Mouse (Mus musculus): ENCODE results near the gene Fam240b. TPM values are rescaled to one million over a fixed set of nuclear protein-coding genes. Genes with fewer than 3 reads are reported as not detected.

Fam240b gene
- not detected in 2 replicates for polyA plus RNA-seq (2014; fragmentation: Nextera tagmentation; extraction: Ambion mirVana)

DNA sequence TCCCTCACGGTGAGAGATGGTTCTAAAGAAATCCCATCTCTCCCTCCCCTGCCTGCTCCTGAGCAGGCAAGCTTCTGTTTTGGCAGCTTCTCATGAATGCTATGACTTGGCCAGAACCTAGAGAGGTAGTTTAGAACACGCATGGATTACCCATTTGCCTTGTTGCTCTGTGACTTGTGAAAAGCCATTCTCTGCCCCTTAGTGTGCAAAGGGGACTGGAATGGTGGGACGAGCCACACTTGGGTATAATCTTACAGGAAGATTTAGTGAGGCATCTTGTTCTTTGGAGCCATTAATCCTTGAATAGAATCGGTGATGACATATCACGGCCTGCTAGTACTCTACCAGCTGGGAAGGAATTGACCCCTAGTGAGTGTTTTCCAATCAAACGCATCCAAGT, at the start of gene Fam240b:
TSS of gene Fam240b (minus strand) at position 101 of the 400 bp plus-strand sequence.
- peak; percentile 6; the same call in 1 of the 2 replicates for ATAC-seq (ENCODE audit: low FRiP score, low TSS enrichment)
- H3K9me3 ChIP-seq (ENCODE audit: control insufficient read depth, low read length), result no peaks in the 10 kb centered on the region
- WGBS, result 68% methylated on average over 6 of the region's 6 CpGs
- no peak within 1 kb of the TSS for H3K4me3 ChIP-seq (ENCODE audit: low read length)
- H3K4me2 ChIP-seq (replicated peaks; ENCODE audit: low read depth, low read length), result no peak within 1 kb of the TSS
- H3K27me3 ChIP-seq (ENCODE audit: control insufficient read depth, insufficient read depth, low read length), result no peaks in the 10 kb centered on the region
- H3K36me3 ChIP-seq (ENCODE audit: control insufficient read depth, insufficient read depth, low read length), result no peaks in the 10 kb centered on the region
- H3K9ac ChIP-seq (ENCODE audit: low read depth, low read length), result no peak within 1 kb of the TSS
- H3K27ac ChIP-seq (ENCODE audit: low read depth, low read length), result no peak within 1 kb of the TSS
- H3K4me1 ChIP-seq (ENCODE audit: control insufficient read depth, insufficient read depth, low read length), result no peaks in the 10 kb centered on the region

DNA sequence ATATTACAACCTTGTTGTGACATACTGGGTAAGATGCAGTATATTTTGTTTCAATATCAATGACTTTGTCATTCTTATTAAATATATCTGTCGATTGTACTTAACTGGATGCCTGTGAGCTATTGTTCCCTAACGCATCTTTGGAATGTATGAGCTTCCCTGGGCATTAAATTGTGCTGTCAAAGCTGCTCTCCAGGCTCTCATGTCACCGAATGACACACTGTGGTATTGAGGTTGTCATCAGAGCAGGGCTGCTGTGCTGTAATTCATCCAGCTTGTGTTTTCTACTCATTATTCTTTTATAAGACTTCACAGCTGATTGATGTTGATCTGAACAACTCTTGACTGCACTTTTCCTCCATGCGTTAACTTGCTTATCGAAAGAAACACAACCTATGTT, 32.5 kb upstream of the Fam240b start:
- H3K4me1 ChIP-seq (ENCODE audit: control insufficient read depth, insufficient read depth, low read length), result no peaks in the 10 kb centered on the region
- no peak overlapping the region for H3K4me3 ChIP-seq (ENCODE audit: low read length)
- H3K9ac ChIP-seq (ENCODE audit: low read depth, low read length), result no peak overlapping the region
- no peak overlapping the region for H3K4me2 ChIP-seq (replicated peaks; ENCODE audit: low read depth, low read length)
- ATAC-seq (ENCODE audit: low FRiP score, low TSS enrichment), result no peak
- no peaks in the 10 kb centered on the region for H3K9me3 ChIP-seq (ENCODE audit: control insufficient read depth, low read length)
- 58% methylated on average over 5 of the region's 5 CpGs for WGBS
- H3K36me3 ChIP-seq (ENCODE audit: control insufficient read depth, insufficient read depth, low read length), result no peaks in the 10 kb centered on the region
- no peak overlapping the region for H3K27ac ChIP-seq (ENCODE audit: low read depth, low read length)
- no peaks in the 10 kb centered on the region for H3K27me3 ChIP-seq (ENCODE audit: control insufficient read depth, insufficient read depth, low read length)

DNA sequence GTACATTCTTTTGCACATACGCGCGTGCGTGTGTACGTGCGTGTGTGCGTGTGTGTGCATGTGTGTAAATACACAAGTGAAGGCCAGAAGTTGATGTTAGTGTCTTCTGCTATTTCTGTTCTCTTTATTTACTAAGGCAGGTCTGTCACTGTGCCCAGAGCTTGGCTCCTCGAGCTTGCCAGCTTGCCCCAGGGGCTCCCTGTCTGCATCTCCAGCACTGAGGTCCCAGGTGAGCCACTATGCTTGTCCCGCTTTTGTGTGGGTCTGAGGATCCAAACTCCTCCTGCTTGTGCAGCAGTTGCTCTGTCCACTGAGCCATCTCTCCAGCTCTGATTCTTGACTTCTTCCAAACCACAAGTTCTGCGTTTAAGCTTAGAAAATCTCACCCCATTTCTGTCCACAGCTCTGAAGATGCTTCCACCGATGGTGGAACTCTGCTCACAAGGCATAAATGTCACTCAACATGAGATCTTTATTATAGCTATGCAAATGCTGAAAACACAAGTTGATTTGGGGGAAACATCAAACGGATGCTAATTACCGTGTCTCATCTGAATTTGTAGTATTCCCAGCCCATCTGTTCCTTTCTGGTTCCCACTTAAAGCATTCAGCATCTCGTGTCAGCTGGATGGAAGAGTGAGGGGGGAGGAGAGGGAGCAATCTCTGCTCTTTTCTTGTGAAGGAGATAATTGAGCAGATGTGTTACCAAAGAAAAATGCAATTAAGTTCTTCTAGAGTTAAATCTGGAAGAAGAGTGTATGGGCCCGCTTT, 29.1 kb upstream of the Fam240b start:
- Histone ChIP-seq H3K27ac (ENCODE audit: low read depth, low read length) (no peak overlapping the region), H3K27me3 (ENCODE audit: control insufficient read depth, insufficient read depth, low read length) (no peaks in the 10 kb centered on the region), H3K36me3 (ENCODE audit: control insufficient read depth, insufficient read depth, low read length) (no peaks in the 10 kb centered on the region), H3K9ac (ENCODE audit: low read depth, low read length) (no peak overlapping the region), H3K9me3 (ENCODE audit: control insufficient read depth, low read length) (no peaks in the 10 kb centered on the region), H3K4me2 (replicated peaks; ENCODE audit: low read depth, low read length) (no peak overlapping the region), H3K4me3 (ENCODE audit: low read length) (no peak overlapping the region), H3K4me1 (ENCODE audit: control insufficient read depth, insufficient read depth, low read length) (no peaks in the 10 kb centered on the region)
- ATAC-seq (ENCODE audit: low FRiP score, low TSS enrichment), result no peak
- WGBS, result 83% methylated on average over 15 of the region's 15 CpGs

DNA sequence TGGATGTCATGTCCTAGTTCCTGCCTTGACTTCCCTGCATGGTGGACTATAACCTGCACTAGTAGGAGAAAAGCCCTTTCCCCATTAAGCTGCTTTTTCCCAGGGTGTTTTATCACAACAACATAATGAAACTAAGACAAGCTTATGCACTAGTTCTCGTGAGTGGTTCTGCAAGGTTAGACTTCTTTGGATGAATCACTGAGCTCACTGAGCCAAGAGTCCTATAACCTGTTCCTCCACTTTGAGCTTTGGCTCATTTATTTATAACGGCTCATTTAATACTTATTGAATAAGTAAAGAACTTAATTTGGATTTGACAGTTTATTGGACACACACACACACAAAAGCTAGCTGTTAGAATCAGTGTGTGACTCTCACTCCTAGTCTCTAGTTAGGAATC, 16.7 kb upstream of the Fam240b start:
- WGBS, result 71% methylated on average over 2 of the region's 2 CpGs
- no peaks in the 10 kb centered on the region for H3K27me3 ChIP-seq (ENCODE audit: control insufficient read depth, insufficient read depth, low read length)
- no peaks in the 10 kb centered on the region for H3K9me3 ChIP-seq (ENCODE audit: control insufficient read depth, low read length)
- no peak overlapping the region for H3K4me3 ChIP-seq (ENCODE audit: low read length)
- ATAC-seq (ENCODE audit: low FRiP score, low TSS enrichment), result 0 out of 2 replicates have a peak, but pooled peaks have one; percentile 28
- H3K4me2 ChIP-seq (replicated peaks; ENCODE audit: low read depth, low read length), result no peak overlapping the region
- H3K4me1 ChIP-seq (ENCODE audit: control insufficient read depth, insufficient read depth, low read length), result no peaks in the 10 kb centered on the region
- no peak overlapping the region for H3K27ac ChIP-seq (ENCODE audit: low read depth, low read length)
- H3K36me3 ChIP-seq (ENCODE audit: control insufficient read depth, insufficient read depth, low read length), result no peaks in the 10 kb centered on the region
- H3K9ac ChIP-seq (ENCODE audit: low read depth, low read length), result no peak overlapping the region

DNA sequence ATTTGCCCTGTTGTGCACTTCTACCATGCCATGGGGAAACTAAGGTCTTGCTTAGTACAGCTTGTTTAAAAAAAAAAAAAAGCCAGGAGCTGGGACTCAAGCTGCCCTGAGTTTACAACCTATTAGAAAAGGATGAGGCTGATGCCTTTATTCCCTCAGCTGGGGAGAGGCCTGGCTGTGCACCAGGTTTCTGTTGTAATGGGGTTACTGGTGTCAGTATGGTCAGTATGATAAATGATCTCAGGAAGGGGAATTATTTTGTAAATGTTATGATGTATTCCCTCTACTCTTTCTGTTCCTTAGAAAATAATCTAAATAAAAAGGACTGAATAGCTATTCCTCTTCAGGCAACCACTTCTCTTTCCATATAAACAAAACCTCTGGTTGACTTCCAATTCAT, 14.0 kb upstream of the Fam240b start:
- no peaks in the 10 kb centered on the region for H3K36me3 ChIP-seq (ENCODE audit: control insufficient read depth, insufficient read depth, low read length)
- no peak for ATAC-seq (ENCODE audit: low FRiP score, low TSS enrichment)

DNA sequence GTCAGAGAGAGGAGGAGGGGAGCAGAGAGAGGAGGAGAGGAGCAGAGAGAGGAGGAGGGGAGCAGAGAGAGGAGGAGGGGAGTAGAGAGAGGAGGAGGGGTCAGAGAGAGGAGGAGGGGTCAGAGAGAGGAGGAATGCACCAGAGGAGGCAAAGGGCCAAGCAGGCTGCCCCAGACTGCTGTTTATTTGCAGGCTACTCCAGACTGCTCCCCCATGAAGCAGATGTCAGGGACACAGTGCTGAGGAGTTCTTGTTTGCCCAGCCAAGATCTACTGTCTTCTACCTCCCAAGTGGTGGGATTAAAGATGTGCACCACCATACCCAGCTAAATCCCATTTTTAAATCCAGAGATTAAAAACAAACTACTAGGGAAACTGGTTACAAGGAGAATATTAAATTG, 9.8 kb upstream of the Fam240b start:
- Histone ChIP-seq H3K4me2 (replicated peaks; ENCODE audit: low read depth, low read length) (no peak overlapping the region), H3K27me3 (ENCODE audit: control insufficient read depth, insufficient read depth, low read length) (no peaks in the 10 kb centered on the region), H3K27ac (ENCODE audit: low read depth, low read length) (no peak overlapping the region), H3K4me1 (ENCODE audit: control insufficient read depth, insufficient read depth, low read length) (no peaks in the 10 kb centered on the region), H3K4me3 (ENCODE audit: low read length) (no peak overlapping the region), H3K36me3 (ENCODE audit: control insufficient read depth, insufficient read depth, low read length) (no peaks in the 10 kb centered on the region), H3K9ac (ENCODE audit: low read depth, low read length) (no peak overlapping the region), H3K9me3 (ENCODE audit: control insufficient read depth, low read length) (no peaks in the 10 kb centered on the region)
- ATAC-seq (ENCODE audit: low FRiP score, low TSS enrichment), result no peak

More for the DNA sequence above, 14.0 kb upstream of the Fam240b start:
- H3K9ac ChIP-seq (ENCODE audit: low read depth, low read length), result no peak overlapping the region
- no peaks in the 10 kb centered on the region for H3K4me1 ChIP-seq (ENCODE audit: control insufficient read depth, insufficient read depth, low read length)
- no peak overlapping the region for H3K4me2 ChIP-seq (replicated peaks; ENCODE audit: low read depth, low read length)
- H3K4me3 ChIP-seq (ENCODE audit: low read length), result no peak overlapping the region
- H3K27ac ChIP-seq (ENCODE audit: low read depth, low read length), result no peak overlapping the region
- no peaks in the 10 kb centered on the region for H3K27me3 ChIP-seq (ENCODE audit: control insufficient read depth, insufficient read depth, low read length)
- no peaks in the 10 kb centered on the region for H3K9me3 ChIP-seq (ENCODE audit: control insufficient read depth, low read length)

DNA sequence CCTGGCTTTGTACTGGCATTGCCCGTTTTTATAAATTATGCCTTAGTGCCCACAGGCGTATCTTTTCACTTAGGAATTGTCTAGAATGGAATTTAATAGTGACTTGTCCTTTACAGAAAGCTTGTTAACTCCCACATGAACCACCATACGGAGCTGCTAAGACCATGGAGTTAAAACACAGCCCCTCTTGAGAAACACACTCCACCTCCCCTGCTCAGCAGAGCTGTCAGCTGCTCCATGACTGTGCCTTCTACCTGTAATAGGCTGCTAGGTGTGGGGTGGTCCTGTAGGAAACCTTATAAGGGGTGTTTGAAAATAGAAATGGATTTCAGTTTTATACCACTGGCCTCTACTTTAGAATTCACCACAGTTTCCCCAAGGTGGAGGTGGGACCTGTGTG, 5.2 kb upstream of the Fam240b start:
- no peak overlapping the region for H3K4me3 ChIP-seq (ENCODE audit: low read length)
- no peaks in the 10 kb centered on the region for H3K4me1 ChIP-seq (ENCODE audit: control insufficient read depth, insufficient read depth, low read length)
- no peaks in the 10 kb centered on the region for H3K27me3 ChIP-seq (ENCODE audit: control insufficient read depth, insufficient read depth, low read length)
- no peaks in the 10 kb centered on the region for H3K9me3 ChIP-seq (ENCODE audit: control insufficient read depth, low read length)
- 59% methylated on average over 3 of the region's 3 CpGs for WGBS
- no peaks in the 10 kb centered on the region for H3K36me3 ChIP-seq (ENCODE audit: control insufficient read depth, insufficient read depth, low read length)
- H3K4me2 ChIP-seq (replicated peaks; ENCODE audit: low read depth, low read length), result no peak overlapping the region
- ATAC-seq (ENCODE audit: low FRiP score, low TSS enrichment), result no peak
- no peak overlapping the region for H3K9ac ChIP-seq (ENCODE audit: low read depth, low read length)
- H3K27ac ChIP-seq (ENCODE audit: low read depth, low read length), result no peak overlapping the region

DNA sequence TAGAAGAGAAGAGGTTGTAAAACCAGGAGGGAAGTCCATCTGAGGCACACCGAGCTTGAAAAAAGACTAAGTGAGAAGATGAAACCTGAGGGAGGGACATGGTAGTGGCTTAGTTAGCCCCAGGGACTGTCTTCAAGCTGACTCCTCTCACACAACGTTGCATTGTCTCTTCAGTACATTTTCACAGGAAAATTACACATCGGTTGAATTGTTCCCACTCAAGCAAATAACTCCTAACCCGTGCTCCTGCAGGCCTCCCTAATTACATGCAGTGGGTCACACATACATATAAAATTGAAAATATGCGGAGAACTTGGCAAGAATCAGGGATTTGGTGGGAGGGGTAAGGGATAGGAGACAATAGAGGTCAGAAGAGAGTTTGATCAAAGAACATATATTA, 4.0 kb downstream of the Fam240b start:
- Histone ChIP-seq H3K27me3 (ENCODE audit: control insufficient read depth, insufficient read depth, low read length) (no peaks in the 10 kb centered on the region), H3K4me1 (ENCODE audit: control insufficient read depth, insufficient read depth, low read length) (no peaks in the 10 kb centered on the region), H3K4me3 (ENCODE audit: low read length) (no peak overlapping the region), H3K9ac (ENCODE audit: low read depth, low read length) (no peak overlapping the region), H3K27ac (ENCODE audit: low read depth, low read length) (no peak overlapping the region), H3K9me3 (ENCODE audit: control insufficient read depth, low read length) (no peaks in the 10 kb centered on the region), H3K4me2 (replicated peaks; ENCODE audit: low read depth, low read length) (no peak overlapping the region), H3K36me3 (ENCODE audit: control insufficient read depth, insufficient read depth, low read length) (no peaks in the 10 kb centered on the region)
- no peak for ATAC-seq (ENCODE audit: low FRiP score, low TSS enrichment)
- WGBS, result 66% methylated on average over 5 of the region's 5 CpGs

DNA sequence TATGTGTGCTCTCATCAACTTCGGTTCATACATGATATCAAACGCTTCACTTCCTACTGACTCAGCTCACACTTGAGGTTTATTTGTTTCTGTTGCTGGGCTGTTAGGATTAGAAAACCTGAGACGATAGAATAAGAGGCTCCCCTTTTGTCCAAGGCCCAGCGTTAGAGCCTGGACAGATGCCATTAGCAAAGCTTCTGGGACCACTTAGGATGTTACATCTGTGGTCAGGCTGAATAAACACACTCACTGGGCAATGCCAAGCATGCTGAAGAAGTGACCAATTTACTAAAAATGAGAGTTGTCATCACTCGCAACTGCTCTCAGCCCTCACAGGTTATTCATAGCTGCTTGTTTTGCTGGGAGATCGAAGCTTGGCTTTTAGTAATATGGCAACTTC, 7.7 kb downstream of the Fam240b start:
- no peak overlapping the region for H3K27ac ChIP-seq (ENCODE audit: low read depth, low read length)
- WGBS, result 78% methylated on average over 6 of the region's 6 CpGs

More for the DNA sequence above, 7.7 kb downstream of the Fam240b start:
- no peak overlapping the region for H3K4me2 ChIP-seq (replicated peaks; ENCODE audit: low read depth, low read length)
- no peak overlapping the region for H3K9ac ChIP-seq (ENCODE audit: low read depth, low read length)
- no peaks in the 10 kb centered on the region for H3K4me1 ChIP-seq (ENCODE audit: control insufficient read depth, insufficient read depth, low read length)
- no peak for ATAC-seq (ENCODE audit: low FRiP score, low TSS enrichment)
- H3K27me3 ChIP-seq (ENCODE audit: control insufficient read depth, insufficient read depth, low read length), result no peaks in the 10 kb centered on the region
- H3K9me3 ChIP-seq (ENCODE audit: control insufficient read depth, low read length), result no peaks in the 10 kb centered on the region
- H3K4me3 ChIP-seq (ENCODE audit: low read length), result no peak overlapping the region
- no peaks in the 10 kb centered on the region for H3K36me3 ChIP-seq (ENCODE audit: control insufficient read depth, insufficient read depth, low read length)

Measured in kidney, embryonic 14.5 days (tissue).